Comparison of ENCODE assay signal across 8 mouse cellular contexts in the genomic region with DNA sequence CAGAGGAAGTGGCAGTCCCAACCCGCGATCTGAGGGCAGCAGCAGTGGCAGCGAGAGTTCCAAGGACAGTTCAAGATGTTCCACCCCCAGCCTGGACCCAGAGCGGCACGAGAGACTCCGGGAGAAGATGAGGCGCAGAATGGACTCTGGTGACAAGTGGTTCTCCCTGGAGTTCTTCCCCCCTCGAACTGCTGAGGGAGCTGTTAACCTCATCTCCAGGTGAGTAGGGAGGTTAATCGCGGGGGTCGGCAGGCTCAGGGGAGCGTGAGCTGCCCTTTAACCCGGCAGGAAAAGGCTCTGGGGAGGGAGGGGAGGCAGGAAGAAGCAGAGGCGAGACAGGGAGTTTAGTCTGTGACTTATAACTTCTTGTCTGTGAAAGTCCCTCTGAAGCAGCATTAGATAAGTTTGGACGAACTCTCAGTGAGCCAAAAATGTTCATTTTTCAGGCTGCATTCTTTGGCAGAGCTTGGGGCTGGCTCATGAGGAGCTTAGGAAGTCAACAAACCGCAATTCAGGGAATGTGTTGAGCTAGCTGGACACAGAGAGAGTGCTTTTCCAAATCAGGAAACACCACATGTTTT. TPM values are rescaled to one million over a fixed set of nuclear protein-coding genes. Genes with fewer than 3 reads are reported as not detected.
A peak's percentile ranks its signal among the peaks of the same experiment; 100 is the strongest.
DNase-seq lines count a peak whose midpoint lies in the region; ATAC-seq and TF ChIP-seq lines count a peak whose summit lies in the region.

No protein-coding gene starts in this region.

- H3K4me2 ChIP-seq in heart, embryonic 12.5 days, result peak overlapping the region; percentile 91
- peak overlapping the region; percentile 81 for H3K4me2 ChIP-seq in kidney, embryonic 14.5 days (replicated peaks; ENCODE audit: low read depth, low read length)
- peak overlapping the region; percentile 70 for H3K4me2 ChIP-seq in lung, postnatal 0 days (replicated peaks; ENCODE audit: low read depth, low read length)
- H3K4me2 ChIP-seq in stomach, embryonic 16.5 days (ENCODE audit: low read depth, low read length), result peak overlapping the region; percentile 92

- peak; percentile 43 for DNase-seq in right cerebral cortex, adult 18-20 months
- DNase-seq in right cerebral cortex, postnatal 36 days (ENCODE audit: low spot score in 2 of 2), result no peak
- DNase-seq in embryo, embryonic 11 days, result peak; percentile 43
- peak; percentile 72 for DNase-seq in lung, postnatal 0 days (ENCODE audit: low spot score)
- DNase-seq in layer of hippocampus, adult 9-10 months (ENCODE audit: low spot score), result no peak

- H3K9ac ChIP-seq in heart, embryonic 12.5 days, result peak overlapping the region; percentile 81
- H3K9ac ChIP-seq in kidney, embryonic 14.5 days (ENCODE audit: low read depth, low read length), result peak overlapping the region; percentile 58
- H3K9ac ChIP-seq in lung, postnatal 0 days (replicated peaks; ENCODE audit: low read depth), result peak overlapping the region; percentile 46
- H3K9ac ChIP-seq in stomach, embryonic 16.5 days (ENCODE audit: low read length), result peak overlapping the region; percentile 71

- H3K27ac ChIP-seq in heart, embryonic 12.5 days (ENCODE audit: poor library complexity, severe bottlenecking), result peak overlapping the region; percentile 89
- peak overlapping the region; percentile 85; the same call in 1 of the 2 replicates for H3K27ac ChIP-seq in kidney, embryonic 14.5 days (ENCODE audit: low read depth, low read length)
- H3K27ac ChIP-seq in lung, postnatal 0 days (ENCODE audit: low read length), result peak overlapping the region; percentile 74
- peak overlapping the region; percentile 91 for H3K27ac ChIP-seq in stomach, embryonic 16.5 days (ENCODE audit: low read length)

- no peak for TF ChIP-seq EP300 in lung, postnatal 0 days (IDR thresholded peaks at IDR 0.05)

- H3K36me3 ChIP-seq in heart, embryonic 12.5 days, result peaks cover 28% of the 10 kb centered on the region
- H3K36me3 ChIP-seq in kidney, embryonic 14.5 days (ENCODE audit: control insufficient read depth, insufficient read depth, low read length), result peaks cover 25% of the 10 kb centered on the region
- peaks cover 11% of the 10 kb centered on the region; the same call in 1 of the 2 replicates for H3K36me3 ChIP-seq in lung, postnatal 0 days (ENCODE audit: insufficient read depth, low read length)
- H3K36me3 ChIP-seq in stomach, embryonic 16.5 days (ENCODE audit: control insufficient read depth, insufficient read depth, low read length), result peaks cover 7% of the 10 kb centered on the region; the same call in 1 of the 2 replicates

- peaks cover 72% of the 10 kb centered on the region for H3K4me1 ChIP-seq in heart, embryonic 12.5 days (replicated peaks)
- H3K4me1 ChIP-seq in kidney, embryonic 14.5 days (ENCODE audit: control insufficient read depth, insufficient read depth, low read length), result peaks cover 31% of the 10 kb centered on the region
- peaks cover 17% of the 10 kb centered on the region; the same call in 1 of the 2 replicates for H3K4me1 ChIP-seq in lung, postnatal 0 days (ENCODE audit: insufficient read depth, low read depth, low read length)
- peaks cover 45% of the 10 kb centered on the region for H3K4me1 ChIP-seq in stomach, embryonic 16.5 days (ENCODE audit: control insufficient read depth, insufficient read depth, low read length)

- H3K27me3 ChIP-seq in heart, embryonic 12.5 days (replicated peaks), result no peaks in the 10 kb centered on the region
- no peaks in the 10 kb centered on the region for H3K27me3 ChIP-seq in kidney, embryonic 14.5 days (ENCODE audit: control insufficient read depth, insufficient read depth, low read length)
- no peaks in the 10 kb centered on the region for H3K27me3 ChIP-seq in lung, postnatal 0 days (replicated peaks; ENCODE audit: insufficient read depth, low read length)
- no peaks in the 10 kb centered on the region for H3K27me3 ChIP-seq in stomach, embryonic 16.5 days (ENCODE audit: control insufficient read depth, insufficient read depth, low read length)

- TF ChIP-seq CTCF in lung, postnatal 0 days (IDR thresholded peaks at IDR 0.05), result no peak

- peak overlapping the region; percentile 61 for H3K4me3 ChIP-seq in heart, embryonic 12.5 days
- H3K4me3 ChIP-seq in kidney, embryonic 14.5 days (ENCODE audit: low read length), result peak overlapping the region; percentile 43
- peak overlapping the region; percentile 44 for H3K4me3 ChIP-seq in lung, postnatal 0 days (ENCODE audit: low read depth, low read length)
- H3K4me3 ChIP-seq in stomach, embryonic 16.5 days (replicated peaks; ENCODE audit: low read length), result peak overlapping the region; percentile 57

- 3% methylated on average over 16 of the region's 16 CpGs for WGBS in heart, embryonic 12.5 days
- 2% methylated on average over 16 of the region's 16 CpGs for WGBS in kidney, embryonic 14.5 days
- 2% methylated on average over 16 of the region's 16 CpGs for WGBS in lung, postnatal 0 days
- WGBS in stomach, embryonic 16.5 days, result 2% methylated on average over 16 of the region's 16 CpGs

- no peaks in the 10 kb centered on the region for H3K9me3 ChIP-seq in heart, embryonic 12.5 days (replicated peaks)
- H3K9me3 ChIP-seq in kidney, embryonic 14.5 days (ENCODE audit: control insufficient read depth, low read length), result no peaks in the 10 kb centered on the region
- no peaks in the 10 kb centered on the region for H3K9me3 ChIP-seq in lung, postnatal 0 days (ENCODE audit: low read length)
- no peaks in the 10 kb centered on the region for H3K9me3 ChIP-seq in stomach, embryonic 16.5 days (replicated peaks; ENCODE audit: control insufficient read depth, low read length)

- ATAC-seq in heart, embryonic 12.5 days (ENCODE audit: insufficient number of reproducible peaks, low FRiP score), result no peak
- no peak for ATAC-seq in kidney, embryonic 14.5 days (ENCODE audit: low FRiP score, low TSS enrichment)
- ATAC-seq in lung, postnatal 0 days, result no peak
- ATAC-seq in stomach, embryonic 16.5 days (ENCODE audit: insufficient read depth, low FRiP score), result no peak

RNA-seq across cellular contexts. Expression of a gene that starts 2.8 kb away (rescaled TPM):
- 15.5 and 17.0 TPM in 2 replicates for polyA plus RNA-seq in heart, embryonic 12.5 days (2016; fragmentation: Nextera tagmentation; extraction: Ambion mirVana)
- polyA plus RNA-seq in kidney, embryonic 14.5 days (2014; fragmentation: Nextera tagmentation; extraction: Ambion mirVana), result 11.8 and 19.7 TPM in 2 replicates
- 14.0 and 14.2 TPM in 2 replicates for polyA plus RNA-seq in lung, postnatal 0 days (2015; fragmentation: Nextera tagmentation; extraction: Ambion mirVana)
- 26.0 and 26.7 TPM in 2 replicates for polyA plus RNA-seq in stomach, embryonic 16.5 days (2015; fragmentation: Nextera tagmentation; extraction: Ambion mirVana)

RNA-seq across cellular contexts. Expression of a gene that starts 3.1 kb away (rescaled TPM):
- polyA plus RNA-seq in heart, embryonic 12.5 days (2016; fragmentation: Nextera tagmentation; extraction: Ambion mirVana), result 7.8 and 9.3 TPM in 2 replicates
- 4.0 and 6.0 TPM in 2 replicates for polyA plus RNA-seq in kidney, embryonic 14.5 days (2014; fragmentation: Nextera tagmentation; extraction: Ambion mirVana)
- polyA plus RNA-seq in lung, postnatal 0 days (2015; fragmentation: Nextera tagmentation; extraction: Ambion mirVana), result 3.5 and 4.1 TPM in 2 replicates
- polyA plus RNA-seq in stomach, embryonic 16.5 days (2015; fragmentation: Nextera tagmentation; extraction: Ambion mirVana), result 5.7 and 6.1 TPM in 2 replicates

RNA-seq across cellular contexts. Expression of a gene that starts 41.2 kb away (rescaled TPM):
- 5,688 and 5,948 TPM in 2 replicates for polyA plus RNA-seq in heart, embryonic 12.5 days (2016; fragmentation: Nextera tagmentation; extraction: Ambion mirVana)
- 0.45 TPM in 1 of 2 replicates, not detected in the other for polyA plus RNA-seq in kidney, embryonic 14.5 days (2014; fragmentation: Nextera tagmentation; extraction: Ambion mirVana)
- polyA plus RNA-seq in lung, postnatal 0 days (2015; fragmentation: Nextera tagmentation; extraction: Ambion mirVana), result 1.6 and 2.8 TPM in 2 replicates
- polyA plus RNA-seq in stomach, embryonic 16.5 days (2015; fragmentation: Nextera tagmentation; extraction: Ambion mirVana), result 0.18 TPM in 1 of 2 replicates, not detected in the other

RNA-seq across cellular contexts. Expression of a gene that starts 46.1 kb away (rescaled TPM):
- 18.9 and 19.8 TPM in 2 replicates for polyA plus RNA-seq in heart, embryonic 12.5 days (2016; fragmentation: Nextera tagmentation; extraction: Ambion mirVana)
- polyA plus RNA-seq in kidney, embryonic 14.5 days (2014; fragmentation: Nextera tagmentation; extraction: Ambion mirVana), result 17.4 and 22.8 TPM in 2 replicates
- polyA plus RNA-seq in lung, postnatal 0 days (2015; fragmentation: Nextera tagmentation; extraction: Ambion mirVana), result 20.7 and 22.0 TPM in 2 replicates
- 16.5 and 16.9 TPM in 2 replicates for polyA plus RNA-seq in stomach, embryonic 16.5 days (2015; fragmentation: Nextera tagmentation; extraction: Ambion mirVana)

RNA-seq across cellular contexts. Expression of a gene that starts 56.1 kb away (rescaled TPM):
- polyA plus RNA-seq in heart, embryonic 12.5 days (2016; fragmentation: Nextera tagmentation; extraction: Ambion mirVana), result 276 and 282 TPM in 2 replicates
- polyA plus RNA-seq in kidney, embryonic 14.5 days (2014; fragmentation: Nextera tagmentation; extraction: Ambion mirVana), result not detected in 2 replicates
- not detected in 2 replicates for polyA plus RNA-seq in lung, postnatal 0 days (2015; fragmentation: Nextera tagmentation; extraction: Ambion mirVana)
- polyA plus RNA-seq in stomach, embryonic 16.5 days (2015; fragmentation: Nextera tagmentation; extraction: Ambion mirVana), result not detected in 2 replicates

Comparison
In these comparisons a context has a peak if more than half of its experiments do, and no peak if none do; other contexts are left out.
1. DNase-seq: peak in right cerebral cortex, adult 18-20 months (single experiment), embryo, embryonic 11 days (single experiment) and lung, postnatal 0 days (single experiment); none in right cerebral cortex, postnatal 36 days (0 of 2) and layer of hippocampus, adult 9-10 months (single experiment).
2. RNA of a gene that starts 41.2 kb away (polyA plus RNA-seq): 5,688 to 5,948 TPM in heart, embryonic 12.5 days; 1.6 to 2.8 TPM in lung, postnatal 0 days, 0.45 TPM in kidney, embryonic 14.5 days and 0.18 TPM in stomach, embryonic 16.5 days; every median in the first group is over 1,000 times any median in the second.
3. Peak in every context shown above with its lines, with median percentiles within 50 percentile points of each other: H3K27ac ChIP-seq, H3K4me2 ChIP-seq, H3K4me3 ChIP-seq and H3K9ac ChIP-seq.